Mouse (Mus musculus) NIH3T3 (cell line): ENCODE data around the gene Fscn1.
A peak's percentile ranks its signal among the peaks of the same experiment; 100 is the strongest.

Source experiments
- DNase-seq: peaks from one replicate; pipeline ENCODE4 v3.0.0-alpha.2; 2012; ENCODE audit warnings: low read depth

Fscn1 gene

DNA sequence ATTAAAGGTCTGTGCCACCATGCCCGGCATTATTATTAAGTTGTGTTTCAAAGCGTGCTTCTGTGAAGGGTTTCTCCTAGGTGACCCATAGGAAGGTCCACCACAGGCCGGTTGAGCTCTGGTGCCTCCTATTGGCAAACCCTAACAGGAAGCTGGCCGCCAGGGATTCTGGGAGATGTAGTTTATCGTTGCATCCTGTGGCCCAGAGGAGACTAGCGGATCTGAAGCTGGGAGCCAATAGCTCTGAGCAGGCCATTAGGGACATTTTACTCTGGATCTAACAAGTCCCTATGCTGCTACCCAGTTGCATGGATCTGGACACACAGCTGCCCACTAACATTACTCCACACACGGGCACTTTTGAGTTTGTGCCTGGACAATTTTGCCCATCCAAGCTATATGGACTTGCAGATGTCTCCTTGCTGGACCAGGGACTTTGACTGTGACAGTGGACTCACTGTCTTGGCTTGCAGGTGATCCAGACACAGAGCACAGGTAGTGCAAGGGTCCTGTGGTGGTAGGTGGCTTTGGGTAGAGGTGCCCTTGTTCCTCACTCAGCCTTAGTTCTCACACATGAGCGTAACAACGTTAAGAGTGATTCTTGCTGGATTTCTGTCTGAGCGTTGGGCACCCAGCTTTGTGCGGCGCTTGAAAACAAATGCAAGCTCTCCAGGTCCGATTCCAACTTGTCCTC lies 24.4 kb upstream of the Fscn1 start:
- DNase-seq, result peak; percentile 88

- DNase-seq, result peak; percentile 89
These were observed 23.8 kb upstream of the Fscn1 start for GRCm38 (mm10) chr5:142936336-142936719.

GRCm38 (mm10) chr5:142937956-142938727 lies 22.0 kb upstream of the Fscn1 start:
- DNase-seq, result peak; percentile 70

- DNase-seq, result peak; percentile 47
These were observed 19.8 kb upstream of the Fscn1 start for GRCm38 (mm10) chr5:142940393-142940792.

GRCm38 (mm10) chr5:142944979-142945682 lies 15.0 kb upstream of the Fscn1 start:
- DNase-seq, result no peak

DNA sequence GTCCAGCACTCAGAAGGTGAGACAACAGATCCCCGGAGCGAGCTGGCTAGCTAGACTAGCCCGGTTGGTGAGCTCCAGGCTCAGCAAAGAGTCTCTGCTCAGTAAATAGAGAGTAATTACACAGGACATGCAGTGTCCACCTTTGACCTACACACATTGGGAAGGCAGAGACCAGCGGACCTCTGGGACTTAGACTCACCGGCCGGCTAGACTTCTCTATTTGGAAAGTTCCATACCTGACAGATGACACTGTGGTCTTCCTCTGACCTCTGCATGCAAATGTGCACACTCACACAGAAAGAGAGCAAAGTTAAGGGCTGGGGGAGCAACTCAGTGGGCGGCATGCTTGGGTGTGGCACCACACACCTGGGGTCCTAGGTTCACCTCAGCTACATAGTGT lies 12.7 kb upstream of the Fscn1 start:
- DNase-seq, result no peak

- no peak for DNase-seq
These were observed 10.6 kb upstream of the Fscn1 start for GRCm38 (mm10) chr5:142949580-142949979.

- no peak for DNase-seq
These were observed 9.7 kb upstream of the Fscn1 start for GRCm38 (mm10) chr5:142950405-142950804.

DNA sequence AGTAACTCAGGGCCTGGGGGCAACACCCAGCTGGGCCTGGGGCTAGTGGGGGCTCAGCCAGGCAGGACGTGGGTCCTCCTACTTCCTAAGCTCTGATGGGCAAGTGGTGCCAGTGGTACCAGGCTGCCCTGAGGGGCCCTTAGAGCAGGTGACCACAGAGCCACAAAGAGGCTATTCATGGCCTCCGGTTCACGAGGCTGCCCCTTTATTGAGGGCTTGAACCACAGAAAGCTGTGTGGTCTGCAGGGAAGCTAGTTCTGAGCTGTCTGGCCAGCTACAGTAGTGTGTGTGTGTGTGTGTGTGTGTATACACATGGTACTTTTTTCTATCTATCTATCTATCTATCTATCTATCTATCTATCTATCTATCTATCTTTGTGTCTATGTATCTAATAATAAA lies 6.5 kb upstream of the Fscn1 start:
- no peak for DNase-seq

- DNase-seq, result no peak
These were observed 3.0 kb upstream of the Fscn1 start for GRCm38 (mm10) chr5:142956956-142957703.

- no peak for DNase-seq
These were observed 1.7 kb upstream of the Fscn1 start for GRCm38 (mm10) chr5:142958464-142958863.

DNA sequence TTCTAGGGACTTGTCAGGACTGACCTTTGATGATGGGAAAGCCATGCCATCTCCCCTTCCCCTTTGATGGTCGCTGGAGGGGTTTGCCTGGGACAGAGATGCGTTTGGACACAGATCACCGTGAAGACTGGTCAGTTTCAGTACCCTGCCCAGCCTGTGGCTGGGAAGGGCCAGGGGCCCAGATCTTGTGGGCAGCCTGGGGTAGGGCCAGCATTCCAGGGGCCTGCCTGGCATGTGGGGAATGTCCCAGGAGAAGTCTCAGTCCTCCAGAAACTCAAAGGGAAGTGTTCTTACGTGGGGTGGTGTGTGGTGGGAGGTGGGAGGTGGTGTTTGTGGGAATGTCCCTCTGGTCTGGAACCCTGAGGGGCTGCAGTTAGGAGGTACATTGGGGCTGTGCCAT lies 987 bp upstream of the Fscn1 start:
- DNase-seq, result peak; percentile 60

GRCm38 (mm10) chr5:142960775-142961271 lies 680 bp downstream of the Fscn1 start:
- peak; percentile 66 for DNase-seq

GRCm38 (mm10) chr5:142961398-142961880 lies 1.3 kb downstream of the Fscn1 start:
- DNase-seq, result peak; percentile 81

DNA sequence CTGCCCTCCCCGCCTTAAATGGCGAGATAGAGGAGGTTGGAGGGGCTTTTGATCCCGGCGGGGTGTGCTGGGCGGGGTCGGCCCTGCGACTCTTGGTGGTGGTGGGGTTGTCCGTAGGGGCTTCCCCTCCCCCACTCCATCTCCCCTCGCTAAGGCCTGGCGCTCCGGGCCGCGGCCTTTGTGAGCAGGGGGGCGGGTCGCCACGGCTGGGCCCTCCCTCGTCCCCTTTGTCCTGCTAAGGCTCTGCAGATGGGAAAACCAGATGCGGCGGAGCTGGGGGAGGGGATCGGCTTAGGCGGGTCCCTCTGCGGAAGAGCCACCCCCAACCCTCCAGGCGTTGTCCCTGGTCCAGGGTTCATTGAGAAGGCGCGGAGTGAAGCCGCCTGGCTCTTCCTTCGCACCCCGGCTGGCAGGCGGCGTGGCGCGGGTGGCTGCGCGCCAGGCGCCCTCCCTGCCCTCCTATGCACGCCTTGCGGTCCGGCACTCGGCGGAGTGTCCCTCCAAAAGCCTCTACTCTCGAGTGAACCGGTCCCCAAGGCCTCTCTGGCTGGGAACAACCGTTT lies 1.8 kb downstream of the Fscn1 start:
- DNase-seq, result peak; percentile 77

DNA sequence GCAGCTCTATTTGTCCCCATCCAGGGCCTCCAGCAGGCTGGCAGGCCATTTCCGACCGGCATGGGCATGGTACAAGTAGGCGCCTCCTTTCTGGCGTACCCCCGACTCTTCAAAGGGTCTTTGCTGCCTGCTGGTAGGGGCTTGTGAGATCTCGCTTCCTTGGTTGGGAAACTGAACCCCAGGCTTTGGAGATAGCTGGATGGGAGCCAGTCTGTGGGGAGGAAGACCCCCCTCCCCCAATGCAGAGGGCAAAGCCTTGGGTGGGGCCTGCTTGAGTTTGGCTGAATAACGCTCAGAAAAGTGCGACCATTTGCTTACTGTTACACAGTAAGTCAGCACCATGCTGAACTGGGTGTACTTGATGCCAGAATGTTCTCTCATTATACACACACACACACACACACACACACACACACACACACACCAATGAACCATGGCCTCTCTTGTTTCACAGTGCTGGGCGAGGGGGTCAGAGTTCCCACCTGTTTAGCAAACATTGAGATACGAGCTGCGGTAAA lies 2.4 kb downstream of the Fscn1 start:
- peak; percentile 69 for DNase-seq

DNA sequence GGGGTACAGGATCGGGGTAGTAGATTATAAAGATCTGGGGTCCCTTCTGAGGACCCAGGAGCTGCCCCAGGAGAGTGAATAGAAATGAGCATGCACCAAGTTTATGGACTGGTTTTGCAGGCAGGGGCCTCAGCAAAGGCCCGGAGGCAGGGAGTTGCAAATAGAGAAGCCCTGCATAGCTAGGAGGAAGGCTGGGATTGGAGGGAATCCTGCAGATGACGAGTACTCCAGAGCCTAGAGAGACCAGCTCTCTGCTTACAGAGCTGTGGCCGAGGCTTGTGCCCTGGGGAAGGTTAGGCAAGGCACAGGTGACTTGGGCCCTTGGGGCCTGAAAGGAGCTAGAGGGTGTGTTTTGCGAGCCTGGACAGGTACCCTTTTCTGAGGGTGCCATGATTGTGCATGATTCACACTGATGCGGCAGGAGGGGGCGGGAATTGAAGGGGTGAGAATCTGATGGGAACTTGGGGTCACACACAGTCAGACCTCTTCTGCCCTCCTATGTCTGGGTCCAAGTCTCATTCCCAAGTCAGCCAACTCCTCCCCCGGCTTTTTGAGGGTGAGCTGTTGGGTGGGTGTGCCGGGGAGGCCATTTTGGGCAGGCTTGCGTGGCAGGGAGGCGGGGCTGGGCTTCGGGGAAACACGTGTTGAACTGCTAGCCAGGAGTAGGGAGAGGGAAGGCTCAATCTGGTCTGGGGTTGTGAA lies 3.0 kb downstream of the Fscn1 start:
- DNase-seq, result peak; percentile 93

DNA sequence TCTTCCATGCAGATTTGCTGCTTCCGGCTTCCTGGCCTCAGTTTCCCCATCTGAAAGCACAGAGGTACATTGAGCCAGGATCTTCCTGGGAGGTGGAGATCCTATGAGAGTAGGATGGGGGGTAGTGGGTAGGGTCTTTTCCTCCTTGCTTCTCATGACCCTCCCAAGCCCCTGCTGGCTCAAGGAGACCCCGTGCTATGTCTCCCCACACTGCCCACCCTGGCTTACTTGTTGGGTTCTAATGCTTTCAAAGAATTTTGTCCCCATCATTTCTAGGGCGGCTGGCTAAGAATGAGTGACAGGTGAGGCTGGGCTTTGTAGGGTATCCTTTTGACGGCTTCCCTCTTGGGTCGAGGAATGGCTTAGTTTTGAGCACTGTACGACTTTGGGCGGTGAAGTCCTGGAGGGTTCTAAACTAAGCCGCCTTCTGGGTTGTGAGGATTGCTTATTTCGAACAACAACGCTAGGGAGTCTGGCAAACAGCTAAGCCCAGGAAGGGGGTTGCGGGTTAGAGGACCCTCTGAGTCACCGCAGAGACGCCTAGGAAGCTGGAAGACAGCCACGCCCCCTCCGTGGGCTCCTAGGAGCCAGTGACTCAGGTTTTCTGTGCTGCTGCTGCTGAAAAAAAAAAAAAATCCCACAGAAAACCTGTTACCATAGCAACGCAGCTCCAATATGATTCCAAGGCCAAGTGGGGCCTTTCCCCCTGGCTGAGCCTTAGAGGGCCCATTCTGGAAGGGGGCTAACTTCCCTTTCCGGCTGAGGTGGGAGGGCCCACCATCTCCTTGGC lies 3.8 kb downstream of the Fscn1 start:
- peak; percentile 97 for DNase-seq

DNA sequence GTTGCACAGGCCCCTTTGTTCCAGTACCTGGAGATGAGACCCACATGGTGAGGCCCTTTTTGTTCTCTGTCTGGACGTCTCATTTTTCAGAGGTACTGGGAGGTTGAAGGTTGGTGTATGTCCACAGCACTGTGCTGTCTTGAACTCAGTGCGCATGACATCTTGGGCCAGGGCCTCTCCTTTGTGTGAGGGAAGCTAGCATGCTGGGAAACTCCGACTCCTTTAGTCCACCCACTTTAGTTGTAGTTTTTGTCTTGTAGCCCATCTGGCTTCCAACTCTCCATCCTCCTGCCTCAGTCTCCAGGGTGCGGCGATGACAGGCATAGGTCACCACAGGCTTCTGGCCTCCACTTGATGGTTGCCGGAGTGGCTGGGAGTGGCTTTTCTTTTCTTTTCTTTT lies 4.5 kb downstream of the Fscn1 start:
- DNase-seq, result peak; percentile 27

DNA sequence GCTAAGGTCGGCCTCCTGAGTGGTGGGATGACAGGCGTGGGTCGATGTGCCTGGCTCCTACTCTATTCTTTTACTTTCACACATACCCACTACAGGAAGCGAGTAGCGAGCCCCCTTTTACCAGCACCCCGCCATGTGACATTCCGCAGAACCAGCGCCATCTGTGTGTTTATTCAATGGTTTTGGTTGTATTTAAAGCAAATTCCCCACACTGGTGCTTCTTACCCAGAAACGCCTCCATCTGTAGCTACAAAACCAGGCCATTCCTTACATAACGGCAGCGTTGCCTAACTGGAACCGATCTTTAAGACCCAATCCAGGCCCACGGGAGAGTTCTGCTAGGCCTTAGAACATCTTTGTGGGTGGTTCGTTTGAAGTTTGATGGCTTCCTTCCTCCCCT lies 8.3 kb downstream of the Fscn1 start:
- no peak for DNase-seq
